Mouse (Mus musculus): Measurements from ENCODE around the gene Mnd1.

Mnd1 gene

DNA sequence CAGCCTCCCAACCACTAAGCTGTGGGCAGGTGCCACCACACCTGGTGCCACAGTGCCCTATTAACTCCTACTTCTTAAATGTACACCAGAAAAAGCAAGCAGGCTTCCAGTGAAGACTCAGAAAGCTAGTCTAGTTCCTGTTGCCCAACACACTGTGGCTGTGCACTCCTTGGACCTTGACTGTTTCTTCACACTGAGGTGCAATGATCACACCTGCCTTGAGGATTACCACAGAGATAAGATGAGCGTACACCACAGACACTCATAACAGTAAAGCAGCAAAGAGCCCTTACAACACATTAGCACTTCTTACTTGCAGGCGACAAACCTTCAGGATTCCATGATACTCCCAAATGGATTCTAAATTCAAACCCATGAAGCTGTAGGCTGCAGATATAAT, 62.7 kb downstream of the Mnd1 start:
- no peak for DNase-seq (ENCODE audit: low read depth in 2 of 2, low spot score in 2 of 2)

DNA sequence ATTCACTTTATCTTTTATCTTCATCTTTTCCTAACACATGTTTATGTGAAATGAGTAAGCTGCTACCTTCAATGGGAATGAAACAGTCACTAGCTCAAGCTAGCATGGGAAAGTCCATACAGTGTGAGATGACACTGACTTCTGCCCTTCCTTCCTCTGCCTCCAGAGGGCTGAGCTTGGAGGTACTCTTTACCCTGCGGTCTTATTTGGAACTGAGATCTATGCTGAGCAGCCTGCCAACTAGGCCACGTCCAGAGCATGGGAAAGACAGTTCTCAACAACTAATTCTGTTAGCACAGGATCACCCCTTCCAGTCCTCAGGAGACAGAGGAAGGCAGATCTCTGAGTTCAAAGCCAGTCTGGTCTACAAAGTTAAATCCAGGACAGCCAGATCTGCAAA, 64.6 kb downstream of the Mnd1 start:
- peak in 1 of 2 experiments; percentile 43 for DNase-seq (ENCODE audit: low read depth in 2 of 2, low spot score in 2 of 2)

- DNase-seq (ENCODE audit: low read depth in 2 of 2, low spot score in 2 of 2) = no peak
Measured at GRCm38 (mm10) chr3:84086921-84087320, 68.7 kb downstream of the Mnd1 start.

GRCm38 (mm10) chr3:84086337-84086736, 69.2 kb downstream of the Mnd1 start:
- no peak for DNase-seq (ENCODE audit: low read depth in 2 of 2, low spot score in 2 of 2)

DNA sequence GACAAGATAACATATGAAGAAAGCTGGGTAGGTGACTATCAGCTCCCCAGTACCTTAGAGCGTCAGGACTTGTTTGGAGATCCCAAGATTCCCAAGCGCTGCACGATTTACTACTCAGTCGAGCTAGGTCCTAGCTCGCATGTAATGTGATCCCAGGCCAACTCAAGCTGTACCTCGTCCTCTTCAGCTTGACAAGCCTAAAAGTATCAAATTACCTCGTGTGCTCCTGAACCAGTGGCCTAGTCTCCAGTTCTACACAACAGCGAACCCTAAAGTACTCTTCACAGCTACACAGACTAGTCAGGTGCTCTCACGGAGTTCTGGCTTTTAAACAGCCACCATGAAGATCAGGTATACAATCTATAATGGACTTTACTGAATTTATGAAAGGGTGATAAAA, 70.2 kb downstream of the Mnd1 start:
- DNase-seq (ENCODE audit: low read depth in 2 of 2, low spot score in 2 of 2) = no peak

DNA sequence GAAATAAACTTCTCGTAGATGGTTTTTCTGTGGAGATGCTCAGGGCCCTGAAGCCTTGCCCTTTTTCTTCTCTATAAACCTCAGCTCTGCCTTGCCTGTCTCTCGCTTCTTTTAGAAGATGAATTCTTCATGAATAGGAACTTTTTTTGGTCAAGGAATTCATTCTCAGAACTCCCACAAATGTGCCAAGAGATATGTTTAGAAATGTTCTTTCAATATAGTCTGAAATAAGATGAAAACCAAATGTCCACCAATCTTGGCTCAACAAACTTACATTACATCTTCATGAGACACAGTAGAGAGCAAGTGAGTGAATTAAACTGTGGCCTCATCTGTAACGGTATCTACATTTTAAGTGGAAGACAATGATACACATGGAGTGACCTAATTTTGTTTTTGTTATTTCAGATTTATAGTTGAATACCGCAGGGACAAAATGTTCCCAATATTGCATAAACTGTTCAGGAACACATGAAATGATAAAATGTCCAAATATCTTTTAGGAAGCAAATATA, 74.3 kb downstream of the Mnd1 start:
- DNase-seq (ENCODE audit: low read depth in 2 of 2, low spot score in 2 of 2) = no peak

DNA sequence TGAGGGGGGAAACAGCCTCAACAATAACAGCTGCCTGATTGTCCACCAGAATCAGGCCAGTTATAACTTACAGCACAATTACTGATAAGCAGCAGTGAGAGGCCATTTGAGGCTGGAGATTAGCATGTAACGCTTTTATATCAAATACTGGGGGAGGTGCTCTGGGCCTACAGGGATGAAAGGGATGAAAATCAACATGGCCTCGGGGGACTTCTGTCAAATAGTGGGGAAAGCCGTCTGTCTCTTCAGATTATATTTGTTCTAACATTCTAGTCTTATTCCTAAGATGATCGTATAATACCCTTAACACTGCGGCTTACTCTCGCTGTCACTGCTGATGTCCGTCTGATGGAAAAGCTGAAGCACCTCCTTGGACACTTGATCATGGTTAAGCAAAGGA, 75.5 kb downstream of the Mnd1 start:
- DNase-seq (ENCODE audit: low read depth in 2 of 2, low spot score in 2 of 2) = no peak

GRCm38 (mm10) chr3:84077505-84077904, 78.1 kb downstream of the Mnd1 start:
- DNase-seq (ENCODE audit: low read depth in 2 of 2, low spot score in 2 of 2) = no peak

- no peak for DNase-seq (ENCODE audit: low read depth in 2 of 2, low spot score in 2 of 2)
Measured at GRCm38 (mm10) chr3:84076543-84077332, 78.8 kb downstream of the Mnd1 start.

GRCm38 (mm10) chr3:84075516-84075915, 80.1 kb downstream of the Mnd1 start:
- peak in 1 of 2 experiments; percentile 9 for DNase-seq (ENCODE audit: low read depth in 2 of 2, low spot score in 2 of 2)

GRCm38 (mm10) chr3:84074777-84075176, 80.8 kb downstream of the Mnd1 start:
- DNase-seq (ENCODE audit: low read depth in 2 of 2, low spot score in 2 of 2) = no peak

DNA sequence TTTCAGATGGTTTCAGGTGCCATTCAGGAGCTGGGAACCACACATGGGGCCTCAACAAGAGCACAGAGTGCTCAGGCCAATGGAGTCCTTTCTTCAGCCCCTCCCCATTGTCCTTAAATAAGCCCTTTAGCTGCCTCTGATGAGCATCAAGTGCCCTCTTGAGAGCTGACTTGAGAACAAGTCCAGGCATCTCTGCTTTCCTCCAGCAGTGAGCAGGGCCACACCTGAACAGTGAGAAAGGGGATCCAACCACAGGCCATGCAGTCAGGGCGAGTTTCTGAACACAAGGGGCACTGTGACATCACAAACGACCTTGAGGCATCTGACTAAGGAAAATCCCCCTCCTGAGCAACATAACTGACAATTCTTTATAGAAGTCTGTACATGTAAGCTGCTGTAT, 83.9 kb downstream of the Mnd1 start:
- peak in 1 of 2 experiments; percentile 4 for DNase-seq (ENCODE audit: low read depth in 2 of 2, low spot score in 2 of 2)

DNA sequence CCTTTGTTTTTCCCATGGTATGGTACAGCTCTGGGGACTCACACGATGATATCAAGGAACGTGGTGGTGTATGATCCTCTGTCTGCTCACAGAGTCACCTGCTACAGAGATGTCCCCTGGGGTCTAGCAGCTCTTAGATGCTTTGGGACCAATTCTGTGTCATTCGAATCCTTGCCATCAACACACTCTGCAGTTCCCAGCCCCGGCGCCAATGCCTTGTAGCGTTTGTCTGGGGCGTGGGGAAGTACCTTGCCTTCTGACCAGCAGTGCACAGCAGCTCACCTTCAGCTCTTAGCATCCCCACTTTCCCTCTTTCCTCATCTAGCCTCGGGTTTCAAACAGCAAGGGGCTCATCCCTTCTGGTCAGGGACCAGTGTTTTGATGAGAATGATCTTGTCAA, 84.8 kb downstream of the Mnd1 start:
- no peak for DNase-seq (ENCODE audit: low read depth in 2 of 2, low spot score in 2 of 2)

DNA sequence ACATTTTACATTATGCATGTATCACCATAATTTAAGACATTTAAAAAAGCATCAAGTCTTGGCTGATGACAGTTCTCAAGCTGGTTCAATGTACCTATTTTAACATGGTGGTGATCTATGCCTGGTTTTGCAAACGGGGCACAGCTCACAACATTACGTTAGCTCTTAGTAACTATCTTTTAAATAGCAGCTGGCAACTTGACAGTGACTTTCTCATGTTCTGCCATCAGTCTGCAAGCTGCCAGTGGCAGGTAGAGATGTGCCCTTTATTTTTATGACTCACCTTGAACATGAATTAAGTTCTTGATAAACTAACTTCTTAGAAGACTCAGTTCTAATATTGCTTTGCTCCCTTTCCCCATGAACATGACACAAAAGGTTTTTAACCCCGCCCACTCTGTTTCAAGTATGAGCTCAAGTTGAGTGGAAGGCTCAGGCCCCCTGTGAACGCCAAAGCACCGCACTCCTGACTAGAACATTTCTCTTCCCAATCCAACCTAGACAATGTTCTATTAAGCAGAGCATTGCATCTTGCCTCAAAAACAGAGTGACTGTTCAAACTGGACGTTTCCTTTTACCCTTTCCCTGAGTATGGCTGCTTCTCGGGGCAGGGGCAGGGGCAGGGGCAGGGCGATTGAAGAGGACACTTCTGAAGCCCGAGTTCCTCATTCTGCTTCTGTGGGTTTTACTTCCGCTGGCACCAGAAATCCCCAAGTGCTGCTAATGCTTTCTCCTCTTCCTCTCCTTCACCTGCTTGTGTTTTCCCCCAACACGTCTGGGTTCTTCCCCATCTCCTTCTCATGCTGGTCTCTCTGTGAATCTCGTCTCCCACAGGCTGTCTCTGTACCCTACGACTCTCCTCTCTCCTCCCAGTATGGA, 86.5 kb downstream of the Mnd1 start:
- DNase-seq (ENCODE audit: low read depth in 2 of 2, low spot score in 2 of 2) = peak in 1 of 2 experiments; percentile 6

- peak; percentile 67 to 72 for DNase-seq (ENCODE audit: low read depth in 2 of 2, low spot score in 2 of 2)
Measured at GRCm38 (mm10) chr3:84065825-84066224, 89.8 kb downstream of the Mnd1 start.

GRCm38 (mm10) chr3:84063369-84063914, 92.1 kb downstream of the Mnd1 start:
- DNase-seq (ENCODE audit: low read depth in 2 of 2, low spot score in 2 of 2) = no peak

- no peak for DNase-seq (ENCODE audit: low read depth in 2 of 2, low spot score in 2 of 2)
Measured at GRCm38 (mm10) chr3:84061523-84062453, 93.8 kb downstream of the Mnd1 start.

- no peak for DNase-seq (ENCODE audit: low read depth in 2 of 2, low spot score in 2 of 2)
Measured at GRCm38 (mm10) chr3:84060946-84061345, 94.6 kb downstream of the Mnd1 start.

DNA sequence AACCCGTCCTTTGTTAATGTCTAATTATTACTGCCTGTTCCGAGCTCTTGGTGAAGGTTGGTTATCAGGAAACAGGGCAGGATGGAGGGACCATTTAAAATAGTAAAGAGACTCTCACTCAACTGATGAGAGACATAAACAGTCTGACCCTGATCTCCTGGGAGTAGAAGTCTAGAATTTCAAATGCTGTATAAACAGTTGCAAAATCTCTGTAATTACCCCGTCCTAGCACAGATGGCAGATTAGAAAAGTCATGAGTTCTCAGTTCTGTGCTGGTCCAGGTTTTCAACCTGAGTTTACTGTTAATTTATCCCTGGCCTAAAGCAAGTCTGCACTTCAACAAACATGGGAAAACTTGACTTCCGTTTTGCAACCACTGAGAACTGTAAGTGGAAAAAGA, 95.5 kb downstream of the Mnd1 start:
- DNase-seq (ENCODE audit: low read depth in 2 of 2, low spot score in 2 of 2) = no peak

DNA sequence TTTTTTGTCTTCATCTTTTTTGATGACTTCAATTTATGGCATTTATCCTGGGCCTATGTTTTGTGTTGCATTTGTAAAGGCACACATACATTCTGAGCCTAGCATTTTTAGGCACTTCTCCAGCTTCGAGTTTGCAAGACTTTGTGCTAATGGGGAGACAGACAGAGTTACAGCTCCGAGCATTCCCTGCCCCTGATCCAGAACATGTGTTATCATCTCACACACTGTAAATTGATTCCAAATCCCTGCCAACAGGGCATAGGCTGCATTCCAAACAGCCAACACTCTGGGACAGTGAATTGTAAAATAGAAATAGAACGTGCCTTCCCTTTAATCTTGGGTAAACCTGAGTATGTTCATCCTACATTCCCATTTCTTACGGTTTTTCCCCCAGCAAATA, 95.9 kb downstream of the Mnd1 start:
- no peak for DNase-seq (ENCODE audit: low read depth in 2 of 2, low spot score in 2 of 2)

- DNase-seq (ENCODE audit: low read depth in 2 of 2, low spot score in 2 of 2) = no peak
Measured at GRCm38 (mm10) chr3:84059261-84059660, 96.3 kb downstream of the Mnd1 start.
